9 mouse cellular contexts compared by ENCODE assay signal in genomic region chr15:99497527-99498242, GRCm38 (mm10). TPM values are rescaled to one million over a fixed set of nuclear protein-coding genes. Genes with fewer than 3 reads are reported as not detected.
A peak's percentile ranks its signal among the peaks of the same experiment; 100 is the strongest.
DNase-seq lines count a peak whose midpoint lies in the region; ATAC-seq and TF ChIP-seq lines count a peak whose summit lies in the region.
"Had no signal": no experiment of that assay in that cellular context is flagged by ENCODE, and none has a peak within 500 bp of the region (broad histone marks: within the 10 kb centered on the region; RNA-seq: fewer than 3 reads in every experiment).

No protein-coding gene starts in this region.

- peak overlapping the region; percentile 7; the same call in 1 of the 2 replicates for H3K9ac ChIP-seq in liver, adult 2 months (ENCODE audit: low read depth, low read length)
- H3K9ac ChIP-seq in liver, embryonic 12.5 days, result no peak overlapping the region
- H3K9ac ChIP-seq in hindbrain, postnatal 0 days (replicated peaks; ENCODE audit: low read length), result no peak overlapping the region; the same call in 1 of the 2 replicates
- H3K9ac ChIP-seq in neural tube, embryonic 15.5 days (replicated peaks), result no peak overlapping the region; the same call in 1 of the 2 replicates

- H3K27ac ChIP-seq in liver, adult 2 months (replicated peaks; ENCODE audit: insufficient read depth, low read depth, low read length), result no peak overlapping the region
- H3K27ac ChIP-seq in liver, embryonic 12.5 days, result no peak overlapping the region
- H3K27ac ChIP-seq in bone marrow macrophage, adult 2 months (ENCODE audit: insufficient read depth, low read depth, low read length), result peak overlapping the region; percentile 63
- H3K27ac ChIP-seq in hindbrain, postnatal 0 days, result peak overlapping the region; percentile 45; the same call in 1 of the 2 replicates
- H3K27ac ChIP-seq in neural tube, embryonic 15.5 days (replicated peaks), result peak overlapping the region; percentile 7; the same call in 1 of the 2 replicates

- no peak for TF ChIP-seq CTCF in liver, adult 2 months (IDR thresholded peaks at IDR 0.05; ENCODE audit: low read depth, low read length)
- no peak for TF ChIP-seq CTCF in bone marrow macrophage, adult 2 months (IDR thresholded peaks at IDR 0.05; ENCODE audit: low read depth, low read length)
- no peak for TF ChIP-seq CTCF in hindbrain, postnatal 0 days (IDR thresholded peaks at IDR 0.05; ENCODE audit: low read depth)

- H3K79me2 ChIP-seq in liver, adult 2 months (ENCODE audit: control insufficient read depth, insufficient read depth, low read length), result no peaks in the 10 kb centered on the region

- DNase-seq in liver, adult 2 months (ENCODE audit: extremely low read depth, low read depth, low spot score), result peak; percentile 34
- DNase-seq in frontal cortex, postnatal 10 days (ENCODE audit: low spot score in 2 of 2), result peak; percentile 44 to 45
- peak; percentile 82 for DNase-seq in hindbrain, postnatal 0 days (ENCODE audit: low spot score)
- peak; percentile 57 to 67 for DNase-seq in left cerebral cortex, postnatal 14 days (ENCODE audit: low spot score in 2 of 2)
- DNase-seq in thymus, postnatal 25 days, result no peak

- no peaks in the 10 kb centered on the region for H3K9me3 ChIP-seq in liver, embryonic 12.5 days (replicated peaks)
- no peaks in the 10 kb centered on the region for H3K9me3 ChIP-seq in hindbrain, postnatal 0 days (ENCODE audit: low read length)
- no peaks in the 10 kb centered on the region for H3K9me3 ChIP-seq in neural tube, embryonic 15.5 days (replicated peaks)
- H3K9me3 ChIP-seq: G1E had no signal

- no peaks in the 10 kb centered on the region for H3K27me3 ChIP-seq in liver, adult 2 months (ENCODE audit: control insufficient read depth, insufficient read depth, low read length)
- H3K27me3 ChIP-seq in liver, embryonic 12.5 days (replicated peaks), result peaks cover 45% of the 10 kb centered on the region
- no peaks in the 10 kb centered on the region for H3K27me3 ChIP-seq in hindbrain, postnatal 0 days (ENCODE audit: insufficient read depth, low read length)
- H3K27me3 ChIP-seq in neural tube, embryonic 15.5 days (replicated peaks), result no peaks in the 10 kb centered on the region

- 54% methylated on average over 12 of the region's 12 CpGs for WGBS in liver, adult 2 months
- WGBS in liver, embryonic 12.5 days (ENCODE audit: insufficient replicate concordance), result 40% methylated on average over 12 of the region's 12 CpGs
- WGBS in hindbrain, postnatal 0 days, result 33% methylated on average over 12 of the region's 12 CpGs
- WGBS in neural tube, embryonic 15.5 days, result 57% methylated on average over 12 of the region's 12 CpGs

- H3K4me1 ChIP-seq in liver, adult 2 months (ENCODE audit: control insufficient read depth, insufficient read depth, low read length), result no peaks in the 10 kb centered on the region; the same call in 1 of the 2 replicates
- H3K4me1 ChIP-seq in liver, embryonic 12.5 days, result peaks cover 46% of the 10 kb centered on the region
- peaks cover 15% of the 10 kb centered on the region for H3K4me1 ChIP-seq in bone marrow macrophage, adult 2 months (ENCODE audit: control insufficient read depth, insufficient read depth, low read length)
- H3K4me1 ChIP-seq in hindbrain, postnatal 0 days (ENCODE audit: insufficient read depth, low read length), result peaks cover 17% of the 10 kb centered on the region
- peaks cover 23% of the 10 kb centered on the region for H3K4me1 ChIP-seq in neural tube, embryonic 15.5 days

- intact Hi-C loops in left cerebral cortex, postnatal 14 days (cut with DNase I), result loop anchor here (5.0 kb wide), 4 partner anchors 80 to 190 kb away; partner anchors contain the start of genes Aqp2 and Aqp5

- no peak for ATAC-seq in liver, embryonic 12.5 days
- ATAC-seq in hindbrain, postnatal 0 days, result peak; percentile 54
- peak; percentile 34; the same call in 1 of the 2 replicates for ATAC-seq in neural tube, embryonic 15.5 days (ENCODE audit: low FRiP score)

- TF ChIP-seq POLR2A in liver, adult 2 months (IDR thresholded peaks at IDR 0.05; ENCODE audit: extremely low read depth, insufficient read depth, low read length), result no peak
- TF ChIP-seq POLR2A in bone marrow macrophage, adult 2 months (IDR thresholded peaks at IDR 0.05; ENCODE audit: borderline replicate concordance, low read depth, low read length), result no peak

- no peak overlapping the region for H3K4me2 ChIP-seq in liver, embryonic 12.5 days
- peak overlapping the region; percentile 23; the same call in 1 of the 2 replicates for H3K4me2 ChIP-seq in hindbrain, postnatal 0 days (ENCODE audit: low read depth, low read length)
- peak overlapping the region; percentile 5; the same call in 1 of the 2 replicates for H3K4me2 ChIP-seq in neural tube, embryonic 15.5 days

- H3K36me3 ChIP-seq in liver, adult 2 months (ENCODE audit: control insufficient read depth, insufficient read depth, low read length), result no peaks in the 10 kb centered on the region
- no peaks in the 10 kb centered on the region for H3K36me3 ChIP-seq in liver, embryonic 12.5 days
- H3K36me3 ChIP-seq in hindbrain, postnatal 0 days (ENCODE audit: insufficient read depth, low read length), result no peaks in the 10 kb centered on the region
- H3K36me3 ChIP-seq in neural tube, embryonic 15.5 days, result no peaks in the 10 kb centered on the region
- H3K36me3 ChIP-seq: G1E had no signal

- no peak overlapping the region for H3K4me3 ChIP-seq in liver, adult 2 months (ENCODE audit: insufficient read depth, low read depth, low read length)
- no peak overlapping the region for H3K4me3 ChIP-seq in liver, embryonic 12.5 days
- H3K4me3 ChIP-seq in bone marrow macrophage, adult 2 months (ENCODE audit: insufficient read depth, low read length), result peak overlapping the region; percentile 26
- H3K4me3 ChIP-seq in hindbrain, postnatal 0 days (ENCODE audit: low read length), result no peak overlapping the region
- H3K4me3 ChIP-seq in neural tube, embryonic 15.5 days (replicated peaks), result no peak overlapping the region

RNA-seq across cellular contexts. Expression of gene Bcdin3d, which starts 23.2 kb away (rescaled TPM):
- 3.1 and 3.2 TPM in 2 replicates for total RNA-seq in liver, adult 2 months (2014; rRNA removed)
- polyA plus RNA-seq in liver, adult 2 months (2012; rRNA removed), result 3.1 and 3.6 TPM in 2 replicates
- polyA plus RNA-seq in liver, embryonic 12.5 days (2016; fragmentation: Nextera tagmentation; extraction: Ambion mirVana), result 7.9 TPM in 2 replicates
- polyA plus RNA-seq in bone marrow macrophage, adult 2 months (2012; ENCODE audit: insufficient read depth, insufficient read length, missing spikeins), result 5.2 and 6.7 TPM in 2 replicates
- 10.1 and 13.7 TPM in 2 replicates for total RNA-seq in hindbrain, postnatal 0 days (2014; rRNA removed)
- 12.6 and 12.7 TPM in 2 replicates for polyA plus RNA-seq in hindbrain, postnatal 0 days (2015; fragmentation: Nextera tagmentation; extraction: Ambion mirVana)
- 1 to 10 TPM; 4.7 to 4.8 TPM for total RNA-seq in left cerebral cortex, postnatal 14 days (2021)
- 17.0 and 19.0 TPM in 2 replicates for polyA plus RNA-seq in neural tube, embryonic 15.5 days (2015; fragmentation: Nextera tagmentation; extraction: Ambion mirVana)

RNA-seq across cellular contexts. Expression of gene Faim2, which starts 30.3 kb away (rescaled TPM):
- under 0.01 and 0.07 TPM in 2 replicates for total RNA-seq in liver, adult 2 months (2014; rRNA removed)
- polyA plus RNA-seq in liver, adult 2 months (2012; rRNA removed), result not detected in 2 replicates
- polyA plus RNA-seq in liver, embryonic 12.5 days (2016; fragmentation: Nextera tagmentation; extraction: Ambion mirVana), result 0.08 and 0.23 TPM in 2 replicates
- polyA plus RNA-seq in bone marrow macrophage, adult 2 months (2012; ENCODE audit: insufficient read depth, insufficient read length, missing spikeins), result 0.05 TPM in 1 of 2 replicates, not detected in the other
- total RNA-seq in hindbrain, postnatal 0 days (2014; rRNA removed), result 30.5 and 33.4 TPM in 2 replicates
- 54.6 and 57.9 TPM in 2 replicates for polyA plus RNA-seq in hindbrain, postnatal 0 days (2015; fragmentation: Nextera tagmentation; extraction: Ambion mirVana)
- 100 to 1,000 TPM; 220 to 261 TPM for total RNA-seq in left cerebral cortex, postnatal 14 days (2021)
- 50.7 and 57.5 TPM in 2 replicates for polyA plus RNA-seq in neural tube, embryonic 15.5 days (2015; fragmentation: Nextera tagmentation; extraction: Ambion mirVana)
- polyA plus RNA-seq: G1E had no signal

RNA-seq across cellular contexts. Expression of gene Nckap5l, which starts 40.1 kb away (rescaled TPM):
- total RNA-seq in liver, adult 2 months (2014; rRNA removed), result 0.09 and 0.27 TPM in 2 replicates
- 0.31 and 0.56 TPM in 2 replicates for polyA plus RNA-seq in liver, adult 2 months (2012; rRNA removed)
- polyA plus RNA-seq in liver, embryonic 12.5 days (2016; fragmentation: Nextera tagmentation; extraction: Ambion mirVana), result 2.3 and 2.6 TPM in 2 replicates
- 4.0 and 10.3 TPM in 2 replicates for polyA plus RNA-seq in bone marrow macrophage, adult 2 months (2012; ENCODE audit: insufficient read depth, insufficient read length, missing spikeins)
- 19.5 and 23.4 TPM in 2 replicates for total RNA-seq in hindbrain, postnatal 0 days (2014; rRNA removed)
- polyA plus RNA-seq in hindbrain, postnatal 0 days (2015; fragmentation: Nextera tagmentation; extraction: Ambion mirVana), result 10.0 and 11.4 TPM in 2 replicates
- 10 to 100 TPM; 27.6 to 35.6 TPM for total RNA-seq in left cerebral cortex, postnatal 14 days (2021)
- 12.4 and 13.0 TPM in 2 replicates for polyA plus RNA-seq in neural tube, embryonic 15.5 days (2015; fragmentation: Nextera tagmentation; extraction: Ambion mirVana)

Comparison
In these comparisons a context has a peak if more than half of its experiments do, and no peak if none do; other contexts are left out.
1. H3K27ac ChIP-seq: peak in bone marrow macrophage, adult 2 months (single experiment), hindbrain, postnatal 0 days (single experiment) and neural tube, embryonic 15.5 days (single experiment); none in liver, adult 2 months (single experiment) and liver, embryonic 12.5 days (single experiment).
2. RNA of gene Faim2, which starts 30.3 kb away (polyA plus RNA-seq): 54.6 to 57.9 TPM in hindbrain, postnatal 0 days and 50.7 to 57.5 TPM in neural tube, embryonic 15.5 days; 0.08 to 0.23 TPM in liver, embryonic 12.5 days, 0.05 TPM in bone marrow macrophage, adult 2 months and not detected in liver, adult 2 months; every median in the first group is over 10 times any median in the second.